Mouse (Mus musculus) neural tube, embryonic 14.5 days (tissue): ENCODE measurements around the gene Mctp1. TPM values are rescaled to one million over a fixed set of nuclear protein-coding genes. Genes with fewer than 3 reads are reported as not detected.
"Not testable (repeated sequence)": the region's sequence is repeated elsewhere in the genome, so short reads cannot be mapped to it uniquely, and the experiment has no call there.

Experiments used
- ATAC-seq: fragments of 200-750 bp; cut with Nextera tagmentation; 2 replicates; pipeline ENCODE4 v1.8.0; 2017; ENCODE audit warnings: low read depth, mild to moderate bottlenecking, moderate TSS enrichment, moderate library complexity
- H3K27ac ChIP-seq: fragments of 300-500 bp; sonication (generic); 2 replicates; pipeline ENCODE4 v1.5.1; 2014; ENCODE audit warnings: low read depth, mild to moderate bottlenecking, control low read depth, low read length, moderate library complexity, mixed read lengths
- H3K27me3 ChIP-seq: fragments of 300-500 bp; sonication (generic); 2 replicates; pipeline ENCODE4 v1.6.1; 2014; ENCODE audit warnings: low read length; ENCODE audit not compliant: control insufficient read depth, insufficient read depth
- H3K36me3 ChIP-seq: fragments of 300-500 bp; sonication (generic); 2 replicates; pipeline ENCODE4 v1.6.1; 2014; ENCODE audit warnings: low read length, mixed read lengths; ENCODE audit not compliant: control insufficient read depth, insufficient read depth
- H3K4me1 ChIP-seq: fragments of 300-500 bp; sonication (generic); 2 replicates; pipeline ENCODE4 v1.6.1; 2014; ENCODE audit warnings: low read length; ENCODE audit not compliant: control insufficient read depth, insufficient read depth
- H3K4me2 ChIP-seq: fragments of 300-500 bp; sonication (generic); 2 replicates; pipeline ENCODE4 v1.6.1; 2014; ENCODE audit warnings: mild to moderate bottlenecking, low read depth, low read length, control low read depth
- H3K4me3 ChIP-seq: fragments of 300-500 bp; sonication (generic); 2 replicates; pipeline ENCODE4 v1.5.1; 2014; ENCODE audit warnings: low read depth, low read length, control low read depth, mixed read lengths
- H3K9ac ChIP-seq: fragments of 300-500 bp; sonication (generic); replicated peaks from 2 replicates; pipeline ENCODE4 v1.6.1; 2014; ENCODE audit warnings: low read depth, mild to moderate bottlenecking, control low read depth, low read length, mixed read lengths
- H3K9me3 ChIP-seq: fragments of 300-500 bp; sonication (generic); 2 replicates; pipeline ENCODE4 v1.6.1; 2016; ENCODE audit warnings: low read length; ENCODE audit not compliant: control insufficient read depth
- WGBS: fragments of 180-500 bp; shearing (Covaris S2); extraction: QIAGEN DNeasy Blood & Tissue Kit; methylation state at CpG from one replicate; pipeline ENCODE4 v1.1.7; 2014; 5-methylcytosine and 5-hydroxymethylcytosine counted together
- polyA plus RNA-seq: library from polyadenylated mRNA; unstranded; fragments of >200 nt; fragmentation: Nextera tagmentation; extraction: Ambion mirVana; gene quantifications from 2 replicates; pipeline ENCODE4 v1.2.1, GENCODE M21; 2014

Gene Mctp1
- polyA plus RNA-seq, 1 experiment from 2014 or later, result 2.2 TPM

GRCm38 (mm10) chr13:76438765-76439164 is 54.4 kb downstream of the Mctp1 start:
- Histone ChIP-seq H3K9me3 (no peaks in the 10 kb centered on the region), H3K9ac (no peak overlapping the region), H3K27me3 (no peaks in the 10 kb centered on the region), H3K27ac (no peak overlapping the region), H3K4me3 (no peak overlapping the region), H3K4me1 (no peaks in the 10 kb centered on the region), H3K4me2 (no peak overlapping the region), H3K36me3 (no peaks in the 10 kb centered on the region)
- ATAC-seq, result no peak
- 90% methylated on average over 1 of the region's 1 CpGs for WGBS

DNA sequence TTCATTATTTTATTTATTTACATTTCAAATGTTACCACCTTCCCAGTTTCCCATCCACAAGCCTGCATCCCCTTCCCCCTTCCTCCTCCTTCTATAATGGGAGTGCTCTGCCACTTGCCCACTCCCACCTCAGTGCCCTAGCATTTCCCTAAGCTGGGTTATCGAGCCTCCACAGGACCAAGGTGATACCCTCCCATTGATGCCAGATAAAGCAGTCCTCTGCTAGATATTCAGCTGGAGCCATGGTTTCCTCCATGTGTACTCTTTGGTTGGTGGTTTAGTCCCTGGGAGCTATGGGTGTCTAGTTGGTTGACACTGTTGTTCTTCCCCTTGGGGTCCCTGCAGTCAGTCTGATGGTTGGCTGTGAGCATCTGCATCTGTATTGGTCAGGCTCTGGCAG is 61.7 kb downstream of the Mctp1 start:
- no peak overlapping the region for H3K4me2 ChIP-seq

GRCm38 (mm10) chr13:76447528-76447927 is 63.2 kb downstream of the Mctp1 start:
- no peak for ATAC-seq
- no peak overlapping the region for H3K27ac ChIP-seq
- no peaks in the 10 kb centered on the region for H3K9me3 ChIP-seq
- no peak overlapping the region for H3K4me3 ChIP-seq
- no peak overlapping the region for H3K9ac ChIP-seq
- H3K36me3 ChIP-seq, result no peaks in the 10 kb centered on the region
- no peaks in the 10 kb centered on the region for H3K4me1 ChIP-seq
- H3K27me3 ChIP-seq, result no peaks in the 10 kb centered on the region
- no peak overlapping the region for H3K4me2 ChIP-seq
- WGBS, result 91% methylated on average over 1 of the region's 1 CpGs

More for the DNA sequence above, 61.7 kb downstream of the Mctp1 start:
- no peak for ATAC-seq
- H3K27me3 ChIP-seq, result no peaks in the 10 kb centered on the region
- no peak overlapping the region for H3K4me3 ChIP-seq
- WGBS, result 77% methylated on average over 1 of the region's 1 CpGs
- H3K9me3 ChIP-seq, result no peaks in the 10 kb centered on the region
- H3K9ac ChIP-seq, result no peak overlapping the region
- H3K36me3 ChIP-seq, result no peaks in the 10 kb centered on the region
- H3K27ac ChIP-seq, result no peak overlapping the region
- no peaks in the 10 kb centered on the region for H3K4me1 ChIP-seq

DNA sequence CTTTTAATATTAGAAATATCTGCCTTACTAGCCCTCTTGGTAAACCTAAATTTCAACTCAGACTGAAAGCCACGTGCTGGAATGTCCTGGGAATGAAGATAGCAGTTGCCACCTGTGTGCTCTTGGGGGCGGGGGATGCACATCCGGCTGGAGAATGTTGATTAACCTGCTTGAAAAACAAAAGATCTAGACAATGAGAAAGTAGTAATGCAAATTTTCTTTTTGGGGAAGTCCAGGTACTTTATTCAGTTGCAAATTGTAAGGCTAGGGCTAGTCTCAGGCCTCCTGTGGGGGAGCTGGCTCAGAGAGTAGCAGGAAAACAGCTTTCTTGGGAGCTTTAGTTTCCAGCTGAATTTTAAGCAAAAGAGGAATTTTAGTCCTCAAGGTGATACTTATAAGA is 67.2 kb downstream of the Mctp1 start:
- WGBS, result 75% methylated on average over 3 of the region's 3 CpGs
- not testable (repeated sequence) for H3K4me3 ChIP-seq

GRCm38 (mm10) chr13:76481601-76482000 is 97.3 kb downstream of the Mctp1 start:
- Histone ChIP-seq H3K9me3 (no peaks in the 10 kb centered on the region), H3K9ac (no peak overlapping the region), H3K27ac (no peak overlapping the region), H3K4me2 (no peak overlapping the region), H3K27me3 (no peaks in the 10 kb centered on the region), H3K4me3 (no peak overlapping the region), H3K36me3 (no peaks in the 10 kb centered on the region), H3K4me1 (no peaks in the 10 kb centered on the region)
- no peak for ATAC-seq

More for the DNA sequence above, 67.2 kb downstream of the Mctp1 start:
- not testable (repeated sequence) for H3K4me2 ChIP-seq, H3K27me3 ChIP-seq, ATAC-seq, H3K36me3 ChIP-seq, H3K9me3 ChIP-seq, H3K4me1 ChIP-seq, H3K9ac ChIP-seq, H3K27ac ChIP-seq

- Histone ChIP-seq H3K36me3 (no peaks in the 10 kb centered on the region), H3K4me1 (no peaks in the 10 kb centered on the region), H3K27me3 (no peaks in the 10 kb centered on the region), H3K9ac (no peak overlapping the region), H3K4me2 (no peak overlapping the region), H3K27ac (no peak overlapping the region), H3K9me3 (no peaks in the 10 kb centered on the region), H3K4me3 (no peak overlapping the region)
- 85% methylated on average over 2 of the region's 2 CpGs for WGBS
- ATAC-seq, result no peak
Observed at GRCm38 (mm10) chr13:76482998-76483397, 98.7 kb downstream of the Mctp1 start.

- Histone ChIP-seq H3K9ac (no peak overlapping the region), H3K4me1 (no peaks in the 10 kb centered on the region), H3K27ac (no peak overlapping the region), H3K4me2 (no peak overlapping the region), H3K27me3 (no peaks in the 10 kb centered on the region), H3K36me3 (no peaks in the 10 kb centered on the region), H3K4me3 (no peak overlapping the region), H3K9me3 (no peaks in the 10 kb centered on the region)
- WGBS, result 29% methylated on average over 2 of the region's 2 CpGs
- peak; percentile 65; the same call in 1 of the 2 replicates for ATAC-seq
Observed at GRCm38 (mm10) chr13:76484086-76484709, 99.9 kb downstream of the Mctp1 start.

DNA sequence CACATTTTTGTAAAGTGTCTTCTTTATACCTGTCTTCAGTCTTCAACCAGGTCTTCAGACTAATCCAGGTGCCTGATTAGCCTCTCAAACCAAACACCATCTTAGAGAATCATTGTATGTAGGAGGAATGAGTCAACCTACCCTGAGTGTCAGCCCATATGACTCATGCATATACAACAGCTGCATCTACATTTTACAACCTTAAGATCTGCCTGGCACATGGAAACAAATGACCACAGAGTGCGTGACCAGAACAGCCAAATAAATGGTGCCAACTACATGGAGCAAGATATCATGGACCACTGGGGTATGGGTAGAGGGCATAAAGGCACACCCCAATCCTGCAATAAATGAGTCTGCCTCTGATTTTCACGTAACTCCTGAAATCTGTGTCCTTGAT is 131.6 kb downstream of the Mctp1 start:
- Histone ChIP-seq H3K36me3 (no peaks in the 10 kb centered on the region), H3K4me2 (no peak overlapping the region), H3K27ac (no peak overlapping the region), H3K4me1 (no peaks in the 10 kb centered on the region), H3K9ac (no peak overlapping the region), H3K9me3 (no peaks in the 10 kb centered on the region), H3K27me3 (no peaks in the 10 kb centered on the region), H3K4me3 (no peak overlapping the region)
- ATAC-seq, result no peak
- WGBS, result 90% methylated on average over 2 of the region's 2 CpGs

DNA sequence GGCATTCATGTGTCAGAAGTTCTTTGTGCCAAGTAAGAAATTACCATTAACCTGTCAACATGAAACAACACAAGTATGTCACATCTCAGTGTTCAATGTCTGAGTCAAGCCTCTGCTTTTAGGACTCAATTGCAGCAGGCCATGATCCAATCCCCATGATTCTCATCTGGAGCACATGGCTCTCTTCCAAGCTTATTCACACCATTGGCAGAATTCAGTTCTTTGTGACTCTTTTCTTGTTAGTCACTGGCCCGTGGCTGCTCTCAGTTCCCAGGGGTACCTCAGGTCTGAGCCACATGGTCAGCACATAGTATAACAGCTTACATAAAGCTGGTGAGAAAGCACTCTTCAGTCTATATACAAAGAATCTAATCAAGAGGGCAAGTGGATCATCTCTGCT is 138.8 kb downstream of the Mctp1 start:
- no peaks in the 10 kb centered on the region for H3K36me3 ChIP-seq
- H3K27me3 ChIP-seq, result no peaks in the 10 kb centered on the region
- WGBS, result 69% methylated on average over 1 of the region's 1 CpGs
- ATAC-seq, result no peak
- no peak overlapping the region for H3K27ac ChIP-seq
- no peak overlapping the region for H3K9ac ChIP-seq
- no peaks in the 10 kb centered on the region for H3K9me3 ChIP-seq
- H3K4me3 ChIP-seq, result no peak overlapping the region
- H3K4me2 ChIP-seq, result no peak overlapping the region
- no peaks in the 10 kb centered on the region for H3K4me1 ChIP-seq
